Mouse (Mus musculus) inflammation-experienced regulatory T-cells, adult 6 months (primary cell): ENCODE measurements around the gene Pex3. TPM values are rescaled to one million over a fixed set of nuclear protein-coding genes. Genes with fewer than 3 reads are reported as not detected.
A peak's percentile ranks its signal among the peaks of the same experiment; 100 is the strongest.

Experiments used
- ATAC-seq: one replicate; pipeline ENCODE4 v1.8.0; 2017
- polyA plus RNA-seq, 3 experiments: library from polyadenylated mRNA; unstranded; fragments of 100-300 nt; shearing (Covaris generic); gene quantifications; one replicate each; pipeline ENCODE4 v1.2.1; 2017

The Pex3 gene
- 10 to 100 TPM; 27.1 to 37.3 (median 32.1) TPM for polyA plus RNA-seq

- ATAC-seq = peak; percentile 95
Observed at GRCm38 (mm10) chr10:13552646-13553497, at the start of gene Pex3, which contains the start of gene Adat2. Gene Pex3, minus strand, starts transcription at chr10:13553142. Gene Adat2, plus strand, starts transcription at chr10:13552894.

GRCm38 (mm10) chr10:13600926-13601325 lies 48.0 kb upstream of the Pex3 start:
- no peak for ATAC-seq

GRCm38 (mm10) chr10:13597491-13597890 lies 44.5 kb upstream of the Pex3 start:
- no peak for ATAC-seq

GRCm38 (mm10) chr10:13596866-13597265 lies 43.9 kb upstream of the Pex3 start:
- no peak for ATAC-seq

GRCm38 (mm10) chr10:13596073-13596472 lies 43.1 kb upstream of the Pex3 start:
- no peak for ATAC-seq

GRCm38 (mm10) chr10:13593529-13593928 lies 40.6 kb upstream of the Pex3 start:
- no peak for ATAC-seq

- ATAC-seq = no peak
Observed at GRCm38 (mm10) chr10:13592196-13592595, 39.3 kb upstream of the Pex3 start.

- no peak for ATAC-seq
Observed at GRCm38 (mm10) chr10:13587914-13588313, 35.0 kb upstream of the Pex3 start.

- ATAC-seq = no peak
Observed at GRCm38 (mm10) chr10:13577123-13577522, 24.2 kb upstream of the Pex3 start.

- ATAC-seq = no peak
Observed at GRCm38 (mm10) chr10:13572410-13572809, 19.5 kb upstream of the Pex3 start.

- no peak for ATAC-seq
Observed at GRCm38 (mm10) chr10:13572003-13572402, 19.1 kb upstream of the Pex3 start.

- ATAC-seq = no peak
Observed at GRCm38 (mm10) chr10:13570697-13571538, 18.0 kb upstream of the Pex3 start.

- ATAC-seq = no peak
Observed at GRCm38 (mm10) chr10:13569818-13570217, 16.9 kb upstream of the Pex3 start.

GRCm38 (mm10) chr10:13566393-13566792 lies 13.5 kb upstream of the Pex3 start:
- ATAC-seq = no peak

GRCm38 (mm10) chr10:13565080-13565448 lies 12.1 kb upstream of the Pex3 start:
- ATAC-seq = no peak

- ATAC-seq = peak; percentile 63
Observed at GRCm38 (mm10) chr10:13564364-13565079, 11.6 kb upstream of the Pex3 start.

GRCm38 (mm10) chr10:13560014-13560674 lies 7.2 kb upstream of the Pex3 start:
- ATAC-seq = no peak

GRCm38 (mm10) chr10:13554316-13554715 lies 1.4 kb upstream of the Pex3 start:
- ATAC-seq = no peak

GRCm38 (mm10) chr10:13553498-13553985 lies 600 bp upstream of the Pex3 start:
- peak; percentile 26 for ATAC-seq

- no peak for ATAC-seq
Observed at GRCm38 (mm10) chr10:13541721-13542120, 11.2 kb downstream of the Pex3 start.

GRCm38 (mm10) chr10:13539769-13540333 lies 13.1 kb downstream of the Pex3 start:
- ATAC-seq = no peak

GRCm38 (mm10) chr10:13536706-13537105 lies 16.2 kb downstream of the Pex3 start:
- ATAC-seq = no peak
